Mouse (Mus musculus): ENCODE results near the gene Gm42372. TPM values are rescaled to one million over a fixed set of nuclear protein-coding genes. Genes with fewer than 3 reads are reported as not detected.

Gm42372 gene
- polyA plus RNA-seq, 1 experiment from 2014 or later: 0.04 TPM

- Histone ChIP-seq H3K27me3 (ENCODE audit: control insufficient read depth, insufficient read depth, low read depth, low read length) (no peaks in the 10 kb centered on the region), H3K4me2 (ENCODE audit: low read depth, low read length) (peak overlapping the region; percentile 55), H3K9me3 (replicated peaks; ENCODE audit: control insufficient read depth, low read length) (no peaks in the 10 kb centered on the region), H3K9ac (ENCODE audit: low read depth, low read length) (peak overlapping the region; percentile 44), H3K27ac (ENCODE audit: low read length) (peak overlapping the region; percentile 67), H3K4me1 (ENCODE audit: control insufficient read depth, low read depth, low read length) (peaks cover 20% of the 10 kb centered on the region), H3K4me3 (ENCODE audit: low read depth, low read length) (peak overlapping the region; percentile 36), H3K36me3 (ENCODE audit: control insufficient read depth, insufficient read depth) (no peaks in the 10 kb centered on the region)
- peak; percentile 47 for ATAC-seq (ENCODE audit: low read depth)
- 3% methylated on average over 12 of the region's 12 CpGs for WGBS (ENCODE audit: insufficient replicate concordance)
Observed at GRCm38 (mm10) chr7:16980348-16980747, 2.5 kb upstream of the Gm42372 start.

- Histone ChIP-seq H3K27me3 (ENCODE audit: control insufficient read depth, insufficient read depth, low read depth, low read length) (no peaks in the 10 kb centered on the region), H3K4me1 (ENCODE audit: control insufficient read depth, low read depth, low read length) (peaks cover 10% of the 10 kb centered on the region), H3K9ac (ENCODE audit: low read depth, low read length) (no peak overlapping the region), H3K4me3 (ENCODE audit: low read depth, low read length) (no peak overlapping the region), H3K36me3 (ENCODE audit: control insufficient read depth, insufficient read depth) (no peaks in the 10 kb centered on the region), H3K4me2 (ENCODE audit: low read depth, low read length) (no peak overlapping the region), H3K9me3 (replicated peaks; ENCODE audit: control insufficient read depth, low read length) (no peaks in the 10 kb centered on the region), H3K27ac (ENCODE audit: low read length) (no peak overlapping the region)
- 60% methylated on average over 7 of the region's 7 CpGs for WGBS (ENCODE audit: insufficient replicate concordance)
- no peak for ATAC-seq (ENCODE audit: low read depth)
Observed at GRCm38 (mm10) chr7:16987541-16988149, 4.8 kb downstream of the Gm42372 start.

GRCm38 (mm10) chr7:16988405-16988804, 5.5 kb downstream of the Gm42372 start:
- 58% methylated on average over 3 of the region's 3 CpGs for WGBS (ENCODE audit: insufficient replicate concordance)
- Histone ChIP-seq H3K27me3 (ENCODE audit: control insufficient read depth, insufficient read depth, low read depth, low read length) (no peaks in the 10 kb centered on the region), H3K36me3 (ENCODE audit: control insufficient read depth, insufficient read depth) (no peaks in the 10 kb centered on the region), H3K27ac (ENCODE audit: low read length) (no peak overlapping the region), H3K4me3 (ENCODE audit: low read depth, low read length) (no peak overlapping the region), H3K9ac (ENCODE audit: low read depth, low read length) (no peak overlapping the region), H3K9me3 (replicated peaks; ENCODE audit: control insufficient read depth, low read length) (no peaks in the 10 kb centered on the region), H3K4me2 (ENCODE audit: low read depth, low read length) (no peak overlapping the region), H3K4me1 (ENCODE audit: control insufficient read depth, low read depth, low read length) (peaks cover 11% of the 10 kb centered on the region)
- ATAC-seq (ENCODE audit: low read depth): no peak

- Histone ChIP-seq H3K4me3 (ENCODE audit: low read depth, low read length) (no peak overlapping the region), H3K4me1 (ENCODE audit: control insufficient read depth, low read depth, low read length) (peaks cover 21% of the 10 kb centered on the region), H3K36me3 (ENCODE audit: control insufficient read depth, insufficient read depth) (no peaks in the 10 kb centered on the region), H3K9ac (ENCODE audit: low read depth, low read length) (no peak overlapping the region), H3K9me3 (replicated peaks; ENCODE audit: control insufficient read depth, low read length) (no peaks in the 10 kb centered on the region), H3K4me2 (ENCODE audit: low read depth, low read length) (no peak overlapping the region), H3K27ac (ENCODE audit: low read length) (0 out of 2 replicates have a peak overlapping the region, but pooled peaks have one; percentile 15), H3K27me3 (ENCODE audit: control insufficient read depth, insufficient read depth, low read depth, low read length) (peaks cover 7% of the 10 kb centered on the region)
- WGBS (ENCODE audit: insufficient replicate concordance): 21% methylated on average over 15 of the region's 15 CpGs
- no peak for ATAC-seq (ENCODE audit: low read depth)
Observed at GRCm38 (mm10) chr7:16990006-16990744, 7.3 kb downstream of the Gm42372 start.

GRCm38 (mm10) chr7:16991681-16992450, 9.0 kb downstream of the Gm42372 start:
- Histone ChIP-seq H3K9me3 (replicated peaks; ENCODE audit: control insufficient read depth, low read length) (no peaks in the 10 kb centered on the region), H3K4me2 (ENCODE audit: low read depth, low read length) (no peak overlapping the region), H3K27ac (ENCODE audit: low read length) (no peak overlapping the region; the same call in 1 of the 2 replicates), H3K36me3 (ENCODE audit: control insufficient read depth, insufficient read depth) (no peaks in the 10 kb centered on the region), H3K4me1 (ENCODE audit: control insufficient read depth, low read depth, low read length) (peaks cover 25% of the 10 kb centered on the region), H3K27me3 (ENCODE audit: control insufficient read depth, insufficient read depth, low read depth, low read length) (peaks cover 7% of the 10 kb centered on the region), H3K9ac (ENCODE audit: low read depth, low read length) (no peak overlapping the region; the same call in 1 of the 2 replicates), H3K4me3 (ENCODE audit: low read depth, low read length) (no peak overlapping the region)
- 47% methylated on average over 18 of the region's 18 CpGs for WGBS (ENCODE audit: insufficient replicate concordance)
- no peak for ATAC-seq (ENCODE audit: low read depth)

GRCm38 (mm10) chr7:16992451-16992807, 9.5 kb downstream of the Gm42372 start, which contains the start of gene Ccdc8:
Gene Ccdc8, plus strand, starts transcription at chr7:16992708.
- no peak within 1 kb of the TSS; the same call in 1 of the 2 replicates for H3K9ac ChIP-seq (ENCODE audit: low read depth, low read length)
- ATAC-seq (ENCODE audit: low read depth): no peak
- 80% methylated on average over 5 of the region's 5 CpGs for WGBS (ENCODE audit: insufficient replicate concordance)

GRCm38 (mm10) chr7:16993651-16994399, 10.9 kb downstream of the Gm42372 start:
- peaks cover 27% of the 10 kb centered on the region for H3K4me1 ChIP-seq (ENCODE audit: control insufficient read depth, low read depth, low read length)
- 2% methylated on average over 26 of the region's 27 CpGs for WGBS (ENCODE audit: insufficient replicate concordance)
- ATAC-seq (ENCODE audit: low read depth): peak; percentile 90

More at GRCm38 (mm10) chr7:16992451-16992807, 9.5 kb downstream of the Gm42372 start, which contains the start of gene Ccdc8:
- Histone ChIP-seq H3K9me3 (replicated peaks; ENCODE audit: control insufficient read depth, low read length) (no peaks in the 10 kb centered on the region), H3K4me1 (ENCODE audit: control insufficient read depth, low read depth, low read length) (peaks cover 25% of the 10 kb centered on the region), H3K27ac (ENCODE audit: low read length) (no peak within 1 kb of the TSS; the same call in 1 of the 2 replicates), H3K36me3 (ENCODE audit: control insufficient read depth, insufficient read depth) (no peaks in the 10 kb centered on the region), H3K27me3 (ENCODE audit: control insufficient read depth, insufficient read depth, low read depth, low read length) (peaks cover 7% of the 10 kb centered on the region), H3K4me2 (ENCODE audit: low read depth, low read length) (peak within 1 kb of the TSS; percentile 53), H3K4me3 (ENCODE audit: low read depth, low read length) (peak within 1 kb of the TSS; percentile 55)

GRCm38 (mm10) chr7:16994400-16994799, 11.5 kb downstream of the Gm42372 start:
- peaks cover 32% of the 10 kb centered on the region for H3K4me1 ChIP-seq (ENCODE audit: control insufficient read depth, low read depth, low read length)
- peak overlapping the region; percentile 55 for H3K4me3 ChIP-seq (ENCODE audit: low read depth, low read length)

More at GRCm38 (mm10) chr7:16993651-16994399, 10.9 kb downstream of the Gm42372 start:
- Histone ChIP-seq H3K27ac (ENCODE audit: low read length) (peak overlapping the region; percentile 16), H3K9me3 (replicated peaks; ENCODE audit: control insufficient read depth, low read length) (no peaks in the 10 kb centered on the region), H3K36me3 (ENCODE audit: control insufficient read depth, insufficient read depth) (no peaks in the 10 kb centered on the region), H3K9ac (ENCODE audit: low read depth, low read length) (peak overlapping the region; percentile 49), H3K27me3 (ENCODE audit: control insufficient read depth, insufficient read depth, low read depth, low read length) (peaks cover 7% of the 10 kb centered on the region), H3K4me2 (ENCODE audit: low read depth, low read length) (peak overlapping the region; percentile 53), H3K4me3 (ENCODE audit: low read depth, low read length) (peak overlapping the region; percentile 55)

More at GRCm38 (mm10) chr7:16994400-16994799, 11.5 kb downstream of the Gm42372 start:
- Histone ChIP-seq H3K36me3 (ENCODE audit: control insufficient read depth, insufficient read depth) (no peaks in the 10 kb centered on the region), H3K27ac (ENCODE audit: low read length) (no peak overlapping the region), H3K9ac (ENCODE audit: low read depth, low read length) (peak overlapping the region; percentile 49), H3K4me2 (ENCODE audit: low read depth, low read length) (peak overlapping the region; percentile 53), H3K9me3 (replicated peaks; ENCODE audit: control insufficient read depth, low read length) (no peaks in the 10 kb centered on the region), H3K27me3 (ENCODE audit: control insufficient read depth, insufficient read depth, low read depth, low read length) (peaks cover 7% of the 10 kb centered on the region)
- ATAC-seq (ENCODE audit: low read depth): no peak
- WGBS (ENCODE audit: insufficient replicate concordance): 6% methylated on average over 20 of the region's 20 CpGs
